Mouse (Mus musculus) forebrain, embryonic 12.5 days (tissue): ENCODE measurements around the gene Rnf24. TPM values are rescaled to one million over a fixed set of nuclear protein-coding genes. Genes with fewer than 3 reads are reported as not detected.

Experiments used
- ATAC-seq: fragments of 200-750 bp; cut with Nextera tagmentation; 2 replicates; pipeline ENCODE4 v1.8.0; 2017; ENCODE audit warnings: moderate TSS enrichment; ENCODE audit not compliant: low FRiP score
- H3K27ac ChIP-seq: fragments of 300-500 bp; sonication (generic); 2 replicates; pipeline ENCODE4 v1.5.1; 2016; ENCODE audit warnings: mild to moderate bottlenecking
- H3K27me3 ChIP-seq: fragments of 300-500 bp; sonication (generic); 2 replicates; pipeline ENCODE4 v1.6.1; 2016; ENCODE audit warnings: mild to moderate bottlenecking
- H3K36me3 ChIP-seq: fragments of 300-500 bp; sonication (generic); replicated peaks from 2 replicates; pipeline ENCODE4 v1.6.1; 2016; ENCODE audit warnings: mild to moderate bottlenecking
- H3K4me1 ChIP-seq: fragments of 300-500 bp; sonication (generic); 2 replicates; pipeline ENCODE4 v1.6.1; 2016
- H3K4me2 ChIP-seq: fragments of 300-500 bp; sonication (generic); 2 replicates; pipeline ENCODE4 v1.6.1; 2016; ENCODE audit warnings: mild to moderate bottlenecking, moderate library complexity
- H3K4me3 ChIP-seq: fragments of 300-500 bp; sonication (generic); replicated peaks from 2 replicates; pipeline ENCODE4 v1.5.1; 2016; ENCODE audit warnings: mild to moderate bottlenecking
- H3K9ac ChIP-seq: fragments of 300-500 bp; sonication (generic); 2 replicates; pipeline ENCODE4 v1.6.1; 2016; ENCODE audit warnings: mild to moderate bottlenecking
- H3K9me3 ChIP-seq: fragments of 300-500 bp; sonication (generic); 2 replicates; pipeline ENCODE4 v1.6.1; 2016
- WGBS: fragments of 180-500 bp; shearing (Covaris S2); methylation state at CpG from one replicate; pipeline ENCODE4 v1.1.7; 2016; 5-methylcytosine and 5-hydroxymethylcytosine counted together
- microRNA-seq: library from miRNA; unstranded; fragments of <30 nt; microRNA quantifications from one replicate; pipeline ENCODE4, GENCODE M21; 2017
- polyA plus RNA-seq: library from polyadenylated mRNA; unstranded; fragments of >200 nt; fragmentation: Nextera tagmentation; extraction: Ambion mirVana; gene quantifications from 2 replicates; pipeline ENCODE4 v1.2.1, GENCODE M21; 2016

Gene Rnf24
- polyA plus RNA-seq, 1 experiment from 2014 or later, result 14.4 TPM

DNA sequence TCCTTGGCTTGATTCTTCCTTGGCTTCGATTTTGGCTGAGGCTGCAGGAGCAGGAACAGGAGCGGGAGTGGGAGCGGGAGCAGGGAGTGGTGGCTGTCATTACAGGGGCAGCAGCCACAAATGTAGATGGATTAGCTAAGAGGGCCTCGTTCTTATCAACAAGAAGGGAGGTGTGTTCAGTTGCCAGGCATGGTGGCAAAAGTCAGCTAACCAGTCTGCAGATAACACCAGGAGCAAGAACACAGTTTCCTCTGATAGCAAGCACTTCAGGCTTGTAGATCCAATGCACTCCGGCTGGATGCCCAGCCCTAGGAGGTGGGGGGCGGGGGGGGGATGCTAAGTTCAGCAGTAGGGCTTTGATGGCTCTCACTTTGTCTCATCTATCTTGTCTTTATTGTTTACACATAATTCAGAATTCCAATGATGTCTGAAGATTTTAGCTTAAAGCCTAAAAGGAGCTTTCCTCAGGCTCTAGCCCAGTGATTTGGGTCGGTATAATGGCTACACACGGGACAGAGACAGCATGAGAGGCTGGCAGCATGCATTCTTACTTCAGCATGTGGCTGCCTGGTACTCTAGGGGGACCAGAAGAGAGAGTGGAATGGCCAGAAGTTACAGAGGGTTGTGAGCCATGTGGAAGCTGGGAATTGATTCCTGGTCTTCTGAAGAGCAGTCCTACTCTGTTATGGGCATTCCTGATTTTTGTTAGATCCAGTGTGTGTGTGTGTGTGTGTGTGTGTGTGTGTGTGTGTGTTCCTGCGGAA, 92.0 kb downstream of the Rnf24 start:
- Histone ChIP-seq H3K27me3 (no peaks in the 10 kb centered on the region), H3K9me3 (no peaks in the 10 kb centered on the region), H3K4me1 (peaks cover 34% of the 10 kb centered on the region), H3K27ac (peak overlapping the region; percentile 100; the same call in 1 of the 2 replicates), H3K9ac (0 out of 2 replicates have a peak overlapping the region, but pooled peaks have one; percentile 2), H3K36me3 (no peaks in the 10 kb centered on the region), H3K4me2 (peak overlapping the region; percentile 76; the same call in 1 of the 2 replicates), H3K4me3 (no peak overlapping the region)
- no peak for ATAC-seq
- 70% methylated on average over 9 of the region's 9 CpGs for WGBS

DNA sequence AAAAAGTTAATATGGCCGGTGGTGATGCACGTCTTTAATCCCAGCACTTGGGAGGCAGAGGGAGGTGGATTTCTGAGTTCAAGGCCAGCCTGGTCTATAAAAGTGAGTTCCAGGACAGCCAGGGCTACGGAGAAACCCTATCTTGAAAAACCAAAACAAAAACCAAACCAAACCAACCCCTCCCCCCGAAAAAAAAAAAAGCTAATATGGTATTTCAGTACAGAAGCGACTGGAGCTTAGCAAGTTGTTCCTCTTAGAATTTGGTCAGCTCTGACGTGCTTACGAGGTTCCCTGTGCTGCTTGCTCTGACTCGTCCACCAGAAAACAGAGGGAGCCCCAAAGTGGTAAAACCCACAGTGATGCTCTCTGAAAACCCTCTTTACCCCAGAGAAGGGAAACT, 94.0 kb downstream of the Rnf24 start:
- Histone ChIP-seq H3K4me2 (no peak overlapping the region), H3K27ac (no peak overlapping the region), H3K4me1 (peaks cover 18% of the 10 kb centered on the region), H3K27me3 (no peaks in the 10 kb centered on the region), H3K36me3 (no peaks in the 10 kb centered on the region), H3K9ac (no peak overlapping the region), H3K4me3 (no peak overlapping the region), H3K9me3 (no peaks in the 10 kb centered on the region)
- 85% methylated on average over 8 of the region's 8 CpGs for WGBS
- no peak for ATAC-seq

DNA sequence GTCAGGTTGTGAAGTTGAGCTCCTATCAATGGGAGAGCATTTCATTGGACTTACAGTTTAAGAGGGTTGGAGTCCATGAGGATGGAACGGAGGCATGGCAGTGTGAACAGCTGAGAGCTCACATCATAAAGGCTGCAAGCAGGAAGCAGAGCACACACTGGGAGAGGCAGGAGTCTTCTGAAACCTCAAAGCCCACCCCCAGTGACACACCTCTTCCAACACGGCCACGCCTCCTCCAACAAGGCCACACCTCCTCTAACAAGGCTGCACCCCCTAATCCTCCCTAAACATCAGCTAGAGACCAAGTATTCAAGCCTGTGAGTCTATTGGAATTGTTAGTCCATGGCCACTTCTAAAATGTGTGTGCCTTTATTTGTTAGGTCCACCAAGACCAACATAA, 97.0 kb downstream of the Rnf24 start:
- H3K27ac ChIP-seq, result no peak overlapping the region
- peaks cover 3% of the 10 kb centered on the region for H3K4me1 ChIP-seq
- no peak for ATAC-seq
- no peak overlapping the region for H3K4me2 ChIP-seq
- H3K4me3 ChIP-seq, result no peak overlapping the region
- no peaks in the 10 kb centered on the region for H3K27me3 ChIP-seq
- 66% methylated on average over 3 of the region's 3 CpGs for WGBS
- H3K9ac ChIP-seq, result no peak overlapping the region
- no peaks in the 10 kb centered on the region for H3K9me3 ChIP-seq
- H3K36me3 ChIP-seq, result no peaks in the 10 kb centered on the region

DNA sequence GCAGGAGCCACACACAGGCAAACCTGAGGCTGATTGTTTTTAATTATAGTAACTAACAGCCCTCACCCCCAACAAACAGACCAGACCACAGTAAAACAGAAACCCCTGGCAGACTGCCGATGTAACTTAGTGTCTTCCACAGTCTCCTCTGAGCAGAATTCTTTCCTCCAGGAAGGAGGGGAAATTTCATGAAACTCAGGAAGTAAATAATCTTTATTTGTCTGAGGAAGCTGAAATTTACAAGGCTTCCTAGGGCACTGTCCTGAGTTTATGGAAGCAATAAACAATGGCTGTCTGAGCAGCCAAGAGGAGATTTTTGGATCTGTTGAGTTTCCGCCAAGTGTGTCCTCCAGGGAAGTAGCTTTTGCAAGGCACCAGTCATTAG, 98.4 kb downstream of the Rnf24 start:
- Histone ChIP-seq H3K27ac (no peak overlapping the region), H3K4me3 (no peak overlapping the region), H3K9me3 (no peaks in the 10 kb centered on the region), H3K36me3 (no peaks in the 10 kb centered on the region; the same call in 1 of the 2 replicates), H3K27me3 (no peaks in the 10 kb centered on the region), H3K4me1 (no peaks in the 10 kb centered on the region; the same call in 1 of the 2 replicates), H3K9ac (no peak overlapping the region), H3K4me2 (no peak overlapping the region)
- no peak for ATAC-seq
- WGBS, result 89% methylated on average over 2 of the region's 2 CpGs

DNA sequence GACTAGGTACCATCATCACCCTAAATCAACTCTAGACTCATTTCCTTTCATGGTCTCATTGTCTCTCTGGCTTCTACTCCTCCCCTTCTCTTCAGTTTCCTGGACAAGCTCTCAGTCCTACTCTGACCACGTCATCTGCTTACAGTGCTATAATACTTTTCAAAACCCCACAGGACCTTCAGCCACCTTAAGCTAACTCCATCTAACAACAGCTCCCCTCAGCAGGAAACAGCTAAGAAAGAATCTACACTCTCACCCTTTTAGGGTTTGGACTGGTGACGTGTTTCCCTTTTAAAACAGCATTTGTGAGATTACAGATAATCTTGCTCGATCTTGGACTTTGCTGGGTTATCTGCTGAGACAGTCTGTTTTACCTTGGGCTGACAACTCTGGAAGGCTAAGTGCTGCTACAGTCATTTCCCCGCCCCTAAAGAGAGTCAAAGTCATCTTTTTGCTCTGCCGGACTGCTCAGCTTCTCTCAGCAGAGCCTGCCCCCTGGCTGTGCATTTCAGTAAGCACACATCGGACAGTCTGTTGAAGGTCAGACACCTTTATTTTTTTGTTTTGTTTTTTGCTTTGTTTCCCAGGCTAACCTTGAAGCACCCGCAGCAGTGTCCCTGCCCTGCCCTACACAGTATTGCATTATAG, 98.9 kb downstream of the Rnf24 start:
- peak; percentile 58; the same call in 1 of the 2 replicates for ATAC-seq
- 35% methylated on average over 7 of the region's 7 CpGs for WGBS

More for the DNA sequence above, 98.9 kb downstream of the Rnf24 start:
- no peaks in the 10 kb centered on the region; the same call in 1 of the 2 replicates for H3K36me3 ChIP-seq
- H3K4me2 ChIP-seq, result no peak overlapping the region
- no peak overlapping the region for H3K27ac ChIP-seq
- no peaks in the 10 kb centered on the region; the same call in 1 of the 2 replicates for H3K4me1 ChIP-seq
- no peak overlapping the region for H3K9ac ChIP-seq
- H3K27me3 ChIP-seq, result no peaks in the 10 kb centered on the region
- H3K4me3 ChIP-seq, result no peak overlapping the region
- no peaks in the 10 kb centered on the region for H3K9me3 ChIP-seq

Small RNAs within 50 kb of the gene (microRNA-seq; reads per million reads assigned to microRNA genes)
- gene Mir103-2, result 125 reads per million, percentile 51 among the genes with 10 or more reads in this experiment

Other genes starting within 250 kb of the Rnf24 start
- gene Hspa12b, start 225.6 kb downstream of the Rnf24 start, polyA plus RNA-seq, result 4.5 and 5.2 TPM in 2 replicates
- not detected in 2 replicates for gene Gm11037, start 219.4 kb downstream of the Rnf24 start, polyA plus RNA-seq
- gene 1700037H04Rik, start 192.8 kb downstream of the Rnf24 start, polyA plus RNA-seq, result 104 TPM in 2 replicates
- 15.3 and 16.2 TPM in 2 replicates for gene Cenpb, start 172.8 kb downstream of the Rnf24 start, polyA plus RNA-seq
- gene Cdc25b, start 165.9 kb downstream of the Rnf24 start, polyA plus RNA-seq, result 73.1 and 81.9 TPM in 2 replicates
- gene Spef1, start 165.6 kb downstream of the Rnf24 start, polyA plus RNA-seq, result 10.2 and 12.1 TPM in 2 replicates
- gene Ap5s1, start 145.8 kb downstream of the Rnf24 start, polyA plus RNA-seq, result 29.1 and 30.0 TPM in 2 replicates
- 11.3 and 13.2 TPM in 2 replicates for gene Mavs, start 118.8 kb downstream of the Rnf24 start, polyA plus RNA-seq
- gene Pank2, start 90.4 kb downstream of the Rnf24 start, polyA plus RNA-seq, result 58.5 and 70.4 TPM in 2 replicates
- 46.2 and 49.5 TPM in 2 replicates for gene Smox, start 138.6 kb upstream of the Rnf24 start, polyA plus RNA-seq
- gene Adra1d, start 209.4 kb upstream of the Rnf24 start, polyA plus RNA-seq, result not detected in 2 replicates